Comparison of ENCODE assay signal across 19 mouse cellular contexts in genomic region chr12:117430886-117431285, GRCm38 (mm10).
A peak's percentile ranks its signal among the peaks of the same experiment; 100 is the strongest.
DNase-seq lines count a peak whose midpoint lies in the region; ATAC-seq and TF ChIP-seq lines count a peak whose summit lies in the region.
"Had no signal": no experiment of that assay in that cellular context is flagged by ENCODE, and none has a peak within 500 bp of the region (broad histone marks: within the 10 kb centered on the region; RNA-seq: fewer than 3 reads in every experiment).

No protein-coding gene starts in this region.

- H3K9ac ChIP-seq in heart, postnatal 0 days (replicated peaks; ENCODE audit: low read depth, low read length) = no peak overlapping the region
- H3K9ac ChIP-seq in hindbrain, postnatal 0 days (replicated peaks; ENCODE audit: low read length) = no peak overlapping the region
- H3K9ac ChIP-seq: hindbrain, embryonic 14.5 days; neural tube, embryonic 15.5 days had no signal

- no peaks in the 10 kb centered on the region for H3K4me1 ChIP-seq in heart, postnatal 0 days (ENCODE audit: control insufficient read depth, insufficient read depth)
- no peaks in the 10 kb centered on the region for H3K4me1 ChIP-seq in hindbrain, postnatal 0 days (ENCODE audit: insufficient read depth, low read length)
- H3K4me1 ChIP-seq: neural tube, embryonic 15.5 days had no signal

- H3K4me3 ChIP-seq in heart, postnatal 0 days (ENCODE audit: low read depth, low read length) = no peak overlapping the region
- no peak overlapping the region for H3K4me3 ChIP-seq in hindbrain, postnatal 0 days (ENCODE audit: low read length)
- H3K4me3 ChIP-seq: neural tube, embryonic 15.5 days had no signal

- no peak for TF ChIP-seq CTCF in heart, postnatal 0 days (IDR thresholded peaks at IDR 0.05; ENCODE audit: low read depth)
- TF ChIP-seq CTCF in hindbrain, postnatal 0 days (IDR thresholded peaks at IDR 0.05; ENCODE audit: low read depth) = no peak

- intact Hi-C loops in heart, postnatal 36 days (cut with DNase I) = no loop called here

- no peak overlapping the region for H3K4me2 ChIP-seq in heart, postnatal 0 days (ENCODE audit: low read depth, low read length)
- H3K4me2 ChIP-seq in hindbrain, postnatal 0 days (ENCODE audit: low read depth, low read length) = no peak overlapping the region
- H3K4me2 ChIP-seq: heart, embryonic 11.5 days; hindbrain, embryonic 14.5 days; midbrain, embryonic 11.5 days; neural tube, embryonic 15.5 days had no signal

- no peaks in the 10 kb centered on the region for H3K36me3 ChIP-seq in heart, postnatal 0 days (replicated peaks; ENCODE audit: control insufficient read depth, insufficient read depth, low read length)
- H3K36me3 ChIP-seq in hindbrain, postnatal 0 days (ENCODE audit: insufficient read depth, low read length) = no peaks in the 10 kb centered on the region
- H3K36me3 ChIP-seq: neural tube, embryonic 15.5 days had no signal

- DNase-seq in heart, postnatal 0 days (ENCODE audit: low spot score) = peak; percentile 18
- DNase-seq in heart, postnatal 36 days = no peak
- peak; percentile 10 for DNase-seq in NIH3T3 (ENCODE audit: low read depth)
- peak; percentile 50 for DNase-seq in lung, postnatal 10 days
- no peak for DNase-seq in kidney, adult 11 months
- no peak for DNase-seq in cerebellum, postnatal 10 days
- no peak for DNase-seq in hindbrain, postnatal 0 days (ENCODE audit: low spot score)
- DNase-seq: adrenal gland, postnatal 14 days; B cell, adult 2 months; cerebellum, adult 8-10 months; heart, postnatal 14 days; kidney, adult 8-10 months; kidney, postnatal 10 days had no signal

- ATAC-seq in heart, postnatal 0 days (ENCODE audit: insufficient read depth, low read depth) = no peak
- no peak for ATAC-seq in hindbrain, postnatal 0 days
- ATAC-seq: forebrain, embryonic 14.5 days had no signal

- no peaks in the 10 kb centered on the region for H3K9me3 ChIP-seq in heart, postnatal 0 days (replicated peaks; ENCODE audit: control insufficient read depth, low read length)
- H3K9me3 ChIP-seq in hindbrain, postnatal 0 days (ENCODE audit: low read length) = no peaks in the 10 kb centered on the region
- H3K9me3 ChIP-seq: neural tube, embryonic 15.5 days had no signal

- no peak overlapping the region for H3K27ac ChIP-seq in heart, postnatal 0 days (ENCODE audit: low read depth)
- no peak overlapping the region for H3K27ac ChIP-seq in hindbrain, postnatal 0 days
- H3K27ac ChIP-seq: hindbrain, embryonic 14.5 days; macrophage; neural tube, embryonic 15.5 days had no signal

- no peak for TF ChIP-seq EP300 in heart, postnatal 0 days (IDR thresholded peaks at IDR 0.05; ENCODE audit: low read depth)

- no peaks in the 10 kb centered on the region for H3K27me3 ChIP-seq in heart, postnatal 0 days (ENCODE audit: control insufficient read depth, insufficient read depth, low read length)
- no peaks in the 10 kb centered on the region for H3K27me3 ChIP-seq in hindbrain, postnatal 0 days (ENCODE audit: insufficient read depth, low read length)
- H3K27me3 ChIP-seq: neural tube, embryonic 15.5 days had no signal

- 82% methylated on average over 4 of the region's 4 CpGs for WGBS in heart, postnatal 0 days
- WGBS in hindbrain, postnatal 0 days = 85% methylated on average over 4 of the region's 4 CpGs

Comparison
In these comparisons a context has a peak if more than half of its experiments do, and no peak if none do; other contexts are left out.
1. DNase-seq: peak in heart, postnatal 0 days (single experiment), NIH3T3 (single experiment) and lung, postnatal 10 days (single experiment); none in heart, postnatal 36 days (0 of 2), kidney, adult 11 months (single experiment), cerebellum, postnatal 10 days (0 of 2) and hindbrain, postnatal 0 days (single experiment).